8 mouse cellular contexts compared by ENCODE assay signal in the genomic region with DNA sequence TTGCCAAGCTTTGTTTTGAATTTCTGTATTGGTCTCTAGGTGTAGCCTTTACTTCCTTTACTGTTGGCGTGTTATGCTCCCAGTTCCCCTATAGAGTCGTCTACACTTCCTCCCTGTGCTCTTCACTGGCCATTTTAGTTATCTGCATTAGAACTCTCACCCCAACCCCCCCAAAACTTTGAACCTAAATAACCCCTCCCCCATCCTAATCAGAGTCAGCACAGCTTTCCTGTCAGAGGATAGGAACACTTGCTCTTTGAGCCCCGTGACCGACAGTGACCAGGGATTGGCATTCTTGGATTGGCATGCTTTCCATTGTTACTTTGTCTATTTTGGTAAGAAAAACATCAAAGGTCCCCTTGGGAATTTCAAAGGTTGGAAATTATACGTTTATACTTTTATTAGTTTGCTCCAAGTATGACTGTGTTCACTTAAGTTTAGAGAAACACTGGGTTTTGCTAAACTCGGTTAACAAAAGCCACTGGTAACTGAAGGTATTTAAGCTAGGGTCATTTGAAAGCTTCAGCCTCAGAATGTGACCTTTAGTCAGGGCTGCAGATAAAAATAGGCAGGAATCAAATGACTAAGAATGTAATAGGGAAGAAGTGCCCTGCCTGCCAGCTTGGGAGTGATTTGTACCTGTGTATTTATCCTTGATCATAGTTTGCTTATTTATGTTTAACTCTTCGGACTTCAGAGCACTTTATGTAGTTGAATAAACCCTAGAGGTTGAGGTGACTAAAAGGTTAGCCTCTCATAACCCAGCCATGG. TPM values are rescaled to one million over a fixed set of nuclear protein-coding genes. Genes with fewer than 3 reads are reported as not detected.
DNase-seq lines count a peak whose midpoint lies in the region; ATAC-seq and TF ChIP-seq lines count a peak whose summit lies in the region.

No protein-coding gene starts in this region.

- peak overlapping the region; percentile 23; the same call in 1 of the 2 replicates for H3K4me2 ChIP-seq in kidney, embryonic 14.5 days (replicated peaks; ENCODE audit: low read depth, low read length)
- H3K4me2 ChIP-seq in embryonic facial prominence, embryonic 15.5 days (replicated peaks), result peak overlapping the region; percentile 28
- peak overlapping the region; percentile 89 for H3K4me2 ChIP-seq in kidney, postnatal 0 days (ENCODE audit: low read length)
- peak overlapping the region; percentile 93 for H3K4me2 ChIP-seq in neural tube, embryonic 13.5 days

- TF ChIP-seq CTCF in kidney, postnatal 0 days (IDR thresholded peaks at IDR 0.05; ENCODE audit: low read depth), result no peak

- H3K9ac ChIP-seq in kidney, embryonic 14.5 days (ENCODE audit: low read depth, low read length), result no peak overlapping the region
- no peak overlapping the region for H3K9ac ChIP-seq in embryonic facial prominence, embryonic 15.5 days
- H3K9ac ChIP-seq in kidney, postnatal 0 days (ENCODE audit: low read depth, low read length), result no peak overlapping the region
- no peak overlapping the region for H3K9ac ChIP-seq in neural tube, embryonic 13.5 days

- H3K9me3 ChIP-seq in kidney, embryonic 14.5 days (ENCODE audit: control insufficient read depth, low read length), result no peaks in the 10 kb centered on the region
- no peaks in the 10 kb centered on the region for H3K9me3 ChIP-seq in embryonic facial prominence, embryonic 15.5 days (replicated peaks)
- H3K9me3 ChIP-seq in kidney, postnatal 0 days (replicated peaks; ENCODE audit: low read length), result no peaks in the 10 kb centered on the region
- H3K9me3 ChIP-seq in neural tube, embryonic 13.5 days, result no peaks in the 10 kb centered on the region

- no peak for DNase-seq in kidney, adult 18-20 months
- no peak for DNase-seq in kidney, postnatal 0 days (ENCODE audit: low spot score)
- no peak for DNase-seq in right cerebral cortex, postnatal 10 days (ENCODE audit: low spot score in 2 of 2)
- no peak for DNase-seq in cerebellum, postnatal 4 days (ENCODE audit: low spot score in 2 of 2)

- no peaks in the 10 kb centered on the region for H3K27me3 ChIP-seq in kidney, embryonic 14.5 days (ENCODE audit: control insufficient read depth, insufficient read depth, low read length)
- H3K27me3 ChIP-seq in embryonic facial prominence, embryonic 15.5 days, result no peaks in the 10 kb centered on the region
- H3K27me3 ChIP-seq in kidney, postnatal 0 days (ENCODE audit: insufficient read depth, low read length), result no peaks in the 10 kb centered on the region
- no peaks in the 10 kb centered on the region for H3K27me3 ChIP-seq in neural tube, embryonic 13.5 days

- no peak for ATAC-seq in kidney, embryonic 14.5 days (ENCODE audit: low FRiP score, low TSS enrichment)
- no peak for ATAC-seq in embryonic facial prominence, embryonic 15.5 days (ENCODE audit: insufficient number of reproducible peaks, low FRiP score, low TSS enrichment, low read depth)
- no peak for ATAC-seq in kidney, postnatal 0 days (replicated peaks; ENCODE audit: low FRiP score, low read depth)
- ATAC-seq in neural tube, embryonic 13.5 days (ENCODE audit: low read depth), result no peak
- ATAC-seq in megakaryocyte progenitor cell, adult 5-6 weeks (replicated peaks; ENCODE audit: poor library complexity), result no peak

- peak overlapping the region; percentile 16; the same call in 1 of the 2 replicates for H3K4me3 ChIP-seq in kidney, embryonic 14.5 days (ENCODE audit: low read length)
- peak overlapping the region; percentile 15 for H3K4me3 ChIP-seq in embryonic facial prominence, embryonic 15.5 days (replicated peaks)
- H3K4me3 ChIP-seq in kidney, postnatal 0 days (replicated peaks; ENCODE audit: low read depth, low read length), result peak overlapping the region; percentile 2; the same call in 1 of the 2 replicates
- peak overlapping the region; percentile 4; the same call in 1 of the 2 replicates for H3K4me3 ChIP-seq in neural tube, embryonic 13.5 days

- no peak overlapping the region for H3K27ac ChIP-seq in kidney, embryonic 14.5 days (ENCODE audit: low read depth, low read length)
- H3K27ac ChIP-seq in embryonic facial prominence, embryonic 15.5 days (replicated peaks), result no peak overlapping the region; the same call in 1 of the 2 replicates
- peak overlapping the region; percentile 13; the same call in 1 of the 2 replicates for H3K27ac ChIP-seq in kidney, postnatal 0 days
- no peak overlapping the region for H3K27ac ChIP-seq in neural tube, embryonic 13.5 days (replicated peaks)

- WGBS in kidney, embryonic 14.5 days, result 59% methylated on average over 7 of the region's 7 CpGs
- WGBS in embryonic facial prominence, embryonic 15.5 days, result 42% methylated on average over 7 of the region's 7 CpGs
- WGBS in kidney, postnatal 0 days, result 35% methylated on average over 7 of the region's 7 CpGs
- 69% methylated on average over 7 of the region's 7 CpGs for WGBS in neural tube, embryonic 13.5 days

- H3K4me1 ChIP-seq in kidney, embryonic 14.5 days (ENCODE audit: control insufficient read depth, insufficient read depth, low read length), result peaks cover 41% of the 10 kb centered on the region
- H3K4me1 ChIP-seq in embryonic facial prominence, embryonic 15.5 days, result peaks cover 55% of the 10 kb centered on the region
- H3K4me1 ChIP-seq in kidney, postnatal 0 days (replicated peaks; ENCODE audit: insufficient read depth, low read length), result peaks cover 43% of the 10 kb centered on the region
- H3K4me1 ChIP-seq in neural tube, embryonic 13.5 days (replicated peaks), result peaks cover 72% of the 10 kb centered on the region

- H3K36me3 ChIP-seq in kidney, embryonic 14.5 days (ENCODE audit: control insufficient read depth, insufficient read depth, low read length), result peaks cover 52% of the 10 kb centered on the region
- peaks cover 47% of the 10 kb centered on the region for H3K36me3 ChIP-seq in embryonic facial prominence, embryonic 15.5 days
- peaks cover 17% of the 10 kb centered on the region; the same call in 1 of the 2 replicates for H3K36me3 ChIP-seq in kidney, postnatal 0 days (ENCODE audit: insufficient read depth, low read length)
- H3K36me3 ChIP-seq in neural tube, embryonic 13.5 days, result peaks cover 56% of the 10 kb centered on the region

RNA-seq across cellular contexts. Expression of a gene that starts 3.5 kb away (rescaled TPM):
- 47.4 and 76.1 TPM in 2 replicates for polyA plus RNA-seq in kidney, embryonic 14.5 days (2014; fragmentation: Nextera tagmentation; extraction: Ambion mirVana)
- 51.8 and 55.4 TPM in 2 replicates for polyA plus RNA-seq in embryonic facial prominence, embryonic 15.5 days (2015; fragmentation: Nextera tagmentation; extraction: Ambion mirVana)
- polyA plus RNA-seq in kidney, postnatal 0 days (2015; fragmentation: Nextera tagmentation; extraction: Ambion mirVana), result 60.9 and 70.2 TPM in 2 replicates
- 57.1 and 58.8 TPM in 2 replicates for polyA plus RNA-seq in neural tube, embryonic 13.5 days (2015; fragmentation: Nextera tagmentation; extraction: Ambion mirVana)
- 154 and 191 TPM in 2 replicates for total RNA-seq in megakaryocyte progenitor cell, adult 5-6 weeks (2015)
- total RNA-seq in megakaryocyte progenitor cell, adult 5-6 weeks (2017), result 131 and 135 TPM in 2 replicates

RNA-seq across cellular contexts. Expression of a gene that starts 25.6 kb away (rescaled TPM):
- polyA plus RNA-seq in kidney, embryonic 14.5 days (2014; fragmentation: Nextera tagmentation; extraction: Ambion mirVana), result 2.0 and 3.7 TPM in 2 replicates
- 3.8 and 4.2 TPM in 2 replicates for polyA plus RNA-seq in embryonic facial prominence, embryonic 15.5 days (2015; fragmentation: Nextera tagmentation; extraction: Ambion mirVana)
- polyA plus RNA-seq in kidney, postnatal 0 days (2015; fragmentation: Nextera tagmentation; extraction: Ambion mirVana), result 3.6 TPM in 2 replicates
- 0.71 and 1.4 TPM in 2 replicates for polyA plus RNA-seq in neural tube, embryonic 13.5 days (2015; fragmentation: Nextera tagmentation; extraction: Ambion mirVana)
- total RNA-seq in megakaryocyte progenitor cell, adult 5-6 weeks (2015), result 0.17 and 1.4 TPM in 2 replicates
- 0.33 TPM in 1 of 2 replicates, not detected in the other for total RNA-seq in megakaryocyte progenitor cell, adult 5-6 weeks (2017)

RNA-seq across cellular contexts. Expression of a gene that starts 37.3 kb away (rescaled TPM):
- 64.0 and 66.9 TPM in 2 replicates for polyA plus RNA-seq in kidney, embryonic 14.5 days (2014; fragmentation: Nextera tagmentation; extraction: Ambion mirVana)
- 74.8 and 77.9 TPM in 2 replicates for polyA plus RNA-seq in embryonic facial prominence, embryonic 15.5 days (2015; fragmentation: Nextera tagmentation; extraction: Ambion mirVana)
- 53.8 and 57.3 TPM in 2 replicates for polyA plus RNA-seq in kidney, postnatal 0 days (2015; fragmentation: Nextera tagmentation; extraction: Ambion mirVana)
- polyA plus RNA-seq in neural tube, embryonic 13.5 days (2015; fragmentation: Nextera tagmentation; extraction: Ambion mirVana), result 96.1 and 104 TPM in 2 replicates
- total RNA-seq in megakaryocyte progenitor cell, adult 5-6 weeks (2015), result 32.6 and 37.1 TPM in 2 replicates
- total RNA-seq in megakaryocyte progenitor cell, adult 5-6 weeks (2017), result 49.7 and 66.8 TPM in 2 replicates

Comparison
In these comparisons a context has a peak if more than half of its experiments do, and no peak if none do; other contexts are left out.
1. H3K4me2 ChIP-seq: peak in every context shown above with its lines; median percentile 93 in neural tube, embryonic 13.5 days; 89 in kidney, postnatal 0 days; 28 in embryonic facial prominence, embryonic 15.5 days; 23 in kidney, embryonic 14.5 days.